Mouse (Mus musculus): Measurements from ENCODE around the gene Phb2. TPM values are rescaled to one million over a fixed set of nuclear protein-coding genes. Genes with fewer than 3 reads are reported as not detected.

Gene Phb2
- polyA plus RNA-seq, 1 experiment from 2014 or later = 318 TPM

DNA sequence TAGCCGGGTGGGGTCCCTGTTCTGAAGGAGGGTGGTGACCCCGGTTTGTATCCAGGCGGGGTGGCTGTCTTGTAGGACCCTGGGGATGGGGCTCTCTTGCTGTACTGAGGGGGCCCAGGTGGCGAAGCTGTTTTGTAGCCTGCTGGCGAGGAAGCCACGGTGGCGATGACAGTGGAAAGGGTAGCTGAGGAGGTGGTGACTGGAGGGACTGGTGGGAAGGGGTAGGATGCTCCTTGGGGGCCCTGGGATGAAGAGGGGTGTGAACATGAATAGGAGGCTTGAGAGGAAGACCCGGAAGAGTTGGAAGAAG is 34.1 kb downstream of the Phb2 start:
- no peaks in the 10 kb centered on the region for H3K9me3 ChIP-seq (ENCODE audit: control insufficient read depth, low read length)
- H3K4me3 ChIP-seq (ENCODE audit: low read depth, low read length) = peak overlapping the region; percentile 51
- peak overlapping the region; percentile 86 for H3K27ac ChIP-seq (ENCODE audit: low read depth, low read length)
- WGBS = 14% methylated on average over 8 of the region's 8 CpGs
- peak overlapping the region; percentile 86 for H3K9ac ChIP-seq (ENCODE audit: low read depth, low read length)
- H3K4me2 ChIP-seq (replicated peaks; ENCODE audit: low read depth, low read length) = peak overlapping the region; percentile 97
- no peak for DNase-seq (ENCODE audit: low spot score)
- ATAC-seq (ENCODE audit: low FRiP score) = no peak; the same call in 1 of the 2 replicates
- 0 out of 2 replicates have a peak, but pooled peaks cover 7% of the 10 kb centered on the region for H3K36me3 ChIP-seq (ENCODE audit: control insufficient read depth, insufficient read depth, low read length)
- H3K4me1 ChIP-seq (replicated peaks; ENCODE audit: control insufficient read depth, insufficient read depth, low read length) = peaks cover 14% of the 10 kb centered on the region
- no peaks in the 10 kb centered on the region for H3K27me3 ChIP-seq (ENCODE audit: control insufficient read depth, insufficient read depth, low read length)

DNA sequence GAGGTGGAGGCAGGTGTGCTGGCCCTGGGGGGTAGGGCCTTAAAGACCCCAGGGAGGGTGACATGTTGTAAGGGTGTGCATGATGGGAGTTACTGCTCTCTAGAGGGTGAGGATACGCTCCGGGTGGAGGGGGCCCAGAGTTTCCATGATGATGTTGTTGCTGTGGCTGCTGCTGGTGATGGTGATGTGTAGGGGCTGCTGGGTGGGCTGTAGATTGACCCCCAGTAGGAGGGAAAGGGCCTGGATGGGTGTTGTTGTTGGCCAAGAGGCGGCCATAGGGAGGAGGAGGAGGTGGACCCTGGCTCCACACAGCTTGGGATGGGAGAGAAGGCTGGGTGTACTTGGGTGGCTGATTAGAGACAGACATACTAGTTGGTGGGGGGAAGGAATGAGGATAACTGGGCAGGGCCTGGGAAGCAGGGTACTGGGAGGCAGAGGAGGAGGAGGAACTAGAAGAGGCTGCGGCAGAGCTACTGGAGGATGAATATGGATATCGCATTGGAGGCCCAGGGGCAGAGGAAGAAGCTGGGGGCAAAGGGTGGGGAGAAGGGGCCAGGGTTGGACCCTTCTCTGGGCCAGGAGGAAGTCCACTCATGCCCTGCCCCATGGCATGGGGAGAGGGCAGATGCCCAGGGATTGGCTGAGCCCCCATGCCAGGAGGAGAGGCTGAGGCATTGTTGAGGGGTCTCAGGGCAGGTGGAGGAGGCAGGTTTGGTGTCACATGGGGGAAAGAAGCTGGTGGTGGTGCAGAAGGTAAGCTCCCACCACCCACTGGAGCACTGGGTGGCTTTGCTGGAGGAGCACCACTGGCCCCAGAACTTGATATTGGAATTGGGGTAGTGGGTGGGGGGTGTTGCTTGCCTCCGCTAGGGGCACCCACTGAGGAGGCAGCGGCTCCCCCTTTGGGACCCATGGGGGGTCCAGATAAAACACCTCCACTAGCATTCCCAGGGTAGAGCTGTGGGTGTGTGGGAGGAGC is 34.8 kb downstream of the Phb2 start:
- no peak for DNase-seq (ENCODE audit: low spot score)
- 0 out of 2 replicates have a peak, but pooled peaks have one; percentile 2 for ATAC-seq (ENCODE audit: low FRiP score)
- Histone ChIP-seq H3K4me1 (replicated peaks; ENCODE audit: control insufficient read depth, insufficient read depth, low read length) (peaks cover 11% of the 10 kb centered on the region), H3K9ac (ENCODE audit: low read depth, low read length) (peak overlapping the region; percentile 86), H3K27ac (ENCODE audit: low read depth, low read length) (peak overlapping the region; percentile 86; the same call in 1 of the 2 replicates), H3K36me3 (ENCODE audit: control insufficient read depth, insufficient read depth, low read length) (0 out of 2 replicates have a peak, but pooled peaks cover 7% of the 10 kb centered on the region), H3K27me3 (ENCODE audit: control insufficient read depth, insufficient read depth, low read length) (no peaks in the 10 kb centered on the region), H3K4me3 (ENCODE audit: low read depth, low read length) (peak overlapping the region; percentile 51; the same call in 1 of the 2 replicates), H3K9me3 (ENCODE audit: control insufficient read depth, low read length) (no peaks in the 10 kb centered on the region), H3K4me2 (replicated peaks; ENCODE audit: low read depth, low read length) (peak overlapping the region; percentile 97)
- WGBS = 92% methylated on average over 7 of the region's 7 CpGs

DNA sequence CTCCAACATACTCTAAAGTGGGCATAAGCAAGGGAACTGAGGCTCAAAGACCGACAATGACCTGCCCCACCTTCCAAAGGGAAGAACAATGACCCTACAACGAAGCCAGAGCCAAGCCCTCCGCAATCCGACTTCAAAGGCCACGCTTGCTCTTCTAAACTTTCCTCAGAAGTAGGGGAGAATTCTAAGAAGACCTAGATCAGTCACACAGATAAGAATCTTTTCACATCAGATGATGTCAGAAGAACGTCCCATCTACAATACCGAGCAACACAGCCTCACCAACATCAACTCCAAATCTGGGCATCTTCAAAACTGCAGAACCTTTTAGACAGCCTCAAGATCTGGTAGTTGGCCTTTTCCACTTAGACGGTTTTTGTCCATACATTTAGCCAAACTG is 38.3 kb downstream of the Phb2 start:
- ATAC-seq (ENCODE audit: low FRiP score) (no peak), DNase-seq (ENCODE audit: low spot score) (no peak)
- WGBS = 90% methylated on average over 8 of the region's 8 CpGs
- H3K4me1 ChIP-seq (replicated peaks; ENCODE audit: control insufficient read depth, insufficient read depth, low read length) = peaks cover 12% of the 10 kb centered on the region
- H3K9ac ChIP-seq (ENCODE audit: low read depth, low read length) = no peak overlapping the region
- no peak overlapping the region for H3K4me2 ChIP-seq (replicated peaks; ENCODE audit: low read depth, low read length)
- H3K27ac ChIP-seq (ENCODE audit: low read depth, low read length) = no peak overlapping the region
- H3K36me3 ChIP-seq (ENCODE audit: control insufficient read depth, insufficient read depth, low read length) = 0 out of 2 replicates have a peak, but pooled peaks cover 7% of the 10 kb centered on the region
- H3K9me3 ChIP-seq (ENCODE audit: control insufficient read depth, low read length) = no peaks in the 10 kb centered on the region
- H3K27me3 ChIP-seq (ENCODE audit: control insufficient read depth, insufficient read depth, low read length) = no peaks in the 10 kb centered on the region
- H3K4me3 ChIP-seq (ENCODE audit: low read depth, low read length) = no peak overlapping the region

DNA sequence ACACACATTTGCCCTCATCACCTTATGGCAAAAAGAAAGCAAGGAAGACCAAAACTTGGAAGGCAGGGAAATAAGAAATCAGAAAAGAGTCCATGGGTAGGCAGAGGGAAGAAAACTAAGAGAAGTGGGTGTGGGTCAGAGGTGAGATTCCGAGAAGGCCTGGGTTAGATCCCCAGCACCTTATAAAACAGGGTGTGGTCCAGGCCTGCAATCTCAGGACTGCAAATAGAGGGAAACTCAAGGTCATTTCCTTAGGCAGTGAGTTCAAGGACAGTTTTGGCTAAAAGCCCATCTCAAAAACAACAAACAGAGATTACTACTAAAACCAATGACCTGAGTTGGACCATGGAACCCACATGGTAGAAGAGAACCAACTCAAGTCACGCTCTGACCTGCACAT is 41.7 kb downstream of the Phb2 start:
- H3K27me3 ChIP-seq (ENCODE audit: control insufficient read depth, insufficient read depth, low read length) = no peaks in the 10 kb centered on the region
- no peak overlapping the region for H3K4me2 ChIP-seq (replicated peaks; ENCODE audit: low read depth, low read length)
- no peak overlapping the region for H3K27ac ChIP-seq (ENCODE audit: low read depth, low read length)
- H3K36me3 ChIP-seq (ENCODE audit: control insufficient read depth, insufficient read depth, low read length) = no peaks in the 10 kb centered on the region
- DNase-seq (ENCODE audit: low spot score) (no peak), ATAC-seq (ENCODE audit: low FRiP score) (no peak)
- no peak overlapping the region for H3K4me3 ChIP-seq (ENCODE audit: low read depth, low read length)
- no peak overlapping the region for H3K9ac ChIP-seq (ENCODE audit: low read depth, low read length)
- no peaks in the 10 kb centered on the region for H3K9me3 ChIP-seq (ENCODE audit: control insufficient read depth, low read length)
- H3K4me1 ChIP-seq (replicated peaks; ENCODE audit: control insufficient read depth, insufficient read depth, low read length) = peaks cover 7% of the 10 kb centered on the region
- WGBS = 98% methylated on average over 2 of the region's 2 CpGs

DNA sequence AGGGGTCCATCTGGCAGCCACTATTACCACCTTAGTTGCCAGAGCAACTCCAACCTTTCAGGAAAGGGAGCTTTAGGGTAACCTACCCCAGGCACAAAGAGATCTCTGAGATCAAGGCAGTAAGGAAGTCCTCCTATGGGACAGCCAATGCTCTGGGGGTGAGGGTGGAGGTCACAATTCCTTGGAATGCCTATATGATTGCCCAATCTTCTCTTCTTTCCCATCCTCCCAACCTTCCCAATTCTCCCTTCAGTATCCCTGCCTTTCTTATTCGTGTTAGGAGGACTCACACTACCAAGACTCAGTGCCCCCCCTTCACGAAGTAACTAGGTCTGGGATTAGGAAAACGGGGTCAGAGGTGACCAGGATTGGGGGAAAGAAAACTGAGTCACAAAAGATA is 43.2 kb downstream of the Phb2 start:
- no peaks in the 10 kb centered on the region for H3K36me3 ChIP-seq (ENCODE audit: control insufficient read depth, insufficient read depth, low read length)
- H3K9ac ChIP-seq (ENCODE audit: low read depth, low read length) = peak overlapping the region; percentile 88
- no peaks in the 10 kb centered on the region for H3K9me3 ChIP-seq (ENCODE audit: control insufficient read depth, low read length)
- H3K4me2 ChIP-seq (replicated peaks; ENCODE audit: low read depth, low read length) = peak overlapping the region; percentile 79
- no peak for ATAC-seq (ENCODE audit: low FRiP score)
- H3K27me3 ChIP-seq (ENCODE audit: control insufficient read depth, insufficient read depth, low read length) = no peaks in the 10 kb centered on the region
- H3K27ac ChIP-seq (ENCODE audit: low read depth, low read length) = peak overlapping the region; percentile 96
- no peak for DNase-seq (ENCODE audit: low spot score)
- WGBS = 2% methylated on average over 3 of the region's 3 CpGs
- peaks cover 9% of the 10 kb centered on the region for H3K4me1 ChIP-seq (replicated peaks; ENCODE audit: control insufficient read depth, insufficient read depth, low read length)
- H3K4me3 ChIP-seq (ENCODE audit: low read depth, low read length) = peak overlapping the region; percentile 88

DNA sequence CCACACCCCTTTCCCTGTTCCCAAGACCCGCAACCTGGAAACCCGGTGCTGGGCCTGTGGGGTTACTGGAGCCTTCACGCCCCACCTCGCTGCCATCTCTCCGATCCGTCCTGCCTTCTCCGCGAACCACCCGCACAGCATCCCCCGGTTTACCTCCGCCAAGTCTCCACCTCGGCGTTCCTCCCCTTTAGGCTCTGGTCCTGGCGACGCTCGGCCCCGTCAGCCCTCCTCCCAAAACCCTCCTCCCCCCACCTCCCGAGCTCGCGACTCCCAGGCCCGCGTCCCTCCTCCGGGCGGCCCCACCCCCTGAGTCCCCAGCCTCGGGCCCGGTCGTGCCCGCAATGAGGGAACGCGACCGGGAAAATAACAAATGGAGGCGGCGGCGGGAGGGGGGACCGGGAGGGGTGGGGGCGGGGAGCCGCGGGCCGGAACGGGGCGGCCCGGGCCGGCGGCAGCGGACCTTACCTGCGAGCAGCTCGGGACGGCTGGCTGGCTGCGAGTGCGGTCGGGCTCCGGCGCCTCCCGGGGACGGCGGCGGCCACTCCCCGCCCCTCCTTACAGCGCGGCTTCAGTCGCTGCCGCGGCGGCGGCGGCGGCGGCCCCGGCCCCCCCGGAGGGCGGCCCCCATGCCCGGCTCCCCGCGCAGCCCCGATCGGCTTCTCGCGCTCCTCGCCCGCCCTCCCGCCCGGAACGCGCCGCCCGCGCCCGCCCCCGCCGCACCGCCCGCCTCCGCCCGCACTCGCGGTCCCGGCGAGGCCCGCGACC is 43.9 kb downstream of the Phb2 start, which contains the start of the genes Gm45234 and Atn1:
TSS of gene Gm45234 (minus strand) at position 191 of the 765 bp plus-strand sequence.
TSS of gene Atn1 (minus strand) at position 694 of the 765 bp plus-strand sequence.
- Histone ChIP-seq H3K9ac (ENCODE audit: low read depth, low read length) (peak within 1 kb of the TSS; percentile 88), H3K27ac (ENCODE audit: low read depth, low read length) (peak within 1 kb of the TSS; percentile 96), H3K36me3 (ENCODE audit: control insufficient read depth, insufficient read depth, low read length) (no peaks in the 10 kb centered on the region), H3K9me3 (ENCODE audit: control insufficient read depth, low read length) (no peaks in the 10 kb centered on the region), H3K4me1 (replicated peaks; ENCODE audit: control insufficient read depth, insufficient read depth, low read length) (peaks cover 9% of the 10 kb centered on the region), H3K27me3 (ENCODE audit: control insufficient read depth, insufficient read depth, low read length) (no peaks in the 10 kb centered on the region), H3K4me2 (replicated peaks; ENCODE audit: low read depth, low read length) (peak within 1 kb of the TSS; percentile 79), H3K4me3 (ENCODE audit: low read depth, low read length) (peak within 1 kb of the TSS; percentile 88)
- DNase-seq (ENCODE audit: low spot score) (peak; percentile 77), ATAC-seq (ENCODE audit: low FRiP score) (peak; percentile 70)
- WGBS = 0% methylated on average over 37 of the region's 100 CpGs

DNA sequence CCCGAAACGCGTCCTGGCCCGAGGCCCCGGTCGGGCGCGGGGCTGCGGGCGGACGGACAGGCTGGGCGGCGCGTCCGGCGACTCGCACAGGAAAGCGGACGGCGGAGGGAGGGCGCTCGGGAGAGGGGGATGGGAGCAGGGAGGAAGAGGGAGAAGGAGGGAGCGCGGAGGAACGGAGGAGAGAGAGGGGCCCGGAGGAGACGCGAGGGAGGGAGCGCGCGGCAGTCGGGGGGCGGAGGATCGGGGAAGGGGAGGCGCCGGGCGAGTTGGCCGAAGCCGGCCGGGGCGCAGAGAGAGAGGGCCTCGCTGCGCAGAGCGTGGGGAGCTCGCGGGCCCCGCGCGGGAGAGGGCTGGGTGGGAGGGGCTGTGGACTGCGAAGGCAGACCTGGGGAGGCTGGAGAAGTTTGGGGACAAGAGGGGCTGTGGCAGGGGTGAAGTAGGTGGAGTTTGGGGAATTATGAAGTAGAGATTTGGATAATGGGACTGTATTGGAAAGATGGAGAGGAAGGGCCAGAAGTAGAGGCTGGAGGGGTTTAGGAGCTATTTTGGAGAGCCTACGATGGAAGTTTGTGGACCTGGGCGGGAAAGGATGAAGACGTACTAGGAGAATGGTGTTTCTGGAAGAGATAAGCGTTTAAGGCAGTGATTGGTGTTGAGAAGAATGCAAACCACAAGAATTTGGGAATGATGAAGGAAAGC is 44.7 kb downstream of the Phb2 start:
- peak; percentile 81 for DNase-seq (ENCODE audit: low spot score)
- ATAC-seq (ENCODE audit: low FRiP score) = peak; percentile 73
- Histone ChIP-seq H3K27ac (ENCODE audit: low read depth, low read length) (peak overlapping the region; percentile 96), H3K4me2 (replicated peaks; ENCODE audit: low read depth, low read length) (peak overlapping the region; percentile 79), H3K4me1 (replicated peaks; ENCODE audit: control insufficient read depth, insufficient read depth, low read length) (peaks cover 9% of the 10 kb centered on the region), H3K4me3 (ENCODE audit: low read depth, low read length) (peak overlapping the region; percentile 88), H3K27me3 (ENCODE audit: control insufficient read depth, insufficient read depth, low read length) (no peaks in the 10 kb centered on the region), H3K36me3 (ENCODE audit: control insufficient read depth, insufficient read depth, low read length) (no peaks in the 10 kb centered on the region), H3K9me3 (ENCODE audit: control insufficient read depth, low read length) (no peaks in the 10 kb centered on the region), H3K9ac (ENCODE audit: low read depth, low read length) (peak overlapping the region; percentile 88)
- WGBS = under 1% methylated on average over 32 of the region's 54 CpGs

DNA sequence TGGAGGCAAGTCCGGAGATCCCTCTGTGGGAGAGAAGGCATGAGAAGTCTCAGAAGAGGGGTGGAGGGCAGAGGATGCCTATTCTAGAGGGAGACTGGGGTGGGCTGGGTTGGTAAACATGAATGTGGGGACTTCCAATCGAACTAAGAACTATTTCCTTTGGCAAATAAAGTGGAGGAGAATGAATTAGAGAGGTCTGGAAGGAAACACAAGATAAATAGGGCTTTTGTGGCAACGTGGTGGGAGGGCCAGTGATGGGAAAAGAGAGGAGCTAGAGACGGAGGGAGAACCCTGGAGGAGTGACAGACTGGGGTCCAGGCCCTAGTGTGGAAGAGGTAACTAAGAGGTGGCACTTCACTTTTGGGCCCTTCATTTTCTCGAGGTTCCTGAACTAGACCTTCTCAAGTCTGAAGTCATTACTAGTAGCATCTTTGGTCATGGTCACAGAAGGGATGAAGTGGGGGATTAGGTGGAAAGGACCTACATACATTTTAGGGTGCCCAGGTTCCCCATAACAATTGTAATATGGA is 45.3 kb downstream of the Phb2 start:
- peak; percentile 1; the same call in 1 of the 2 replicates for ATAC-seq (ENCODE audit: low FRiP score)
- Histone ChIP-seq H3K27ac (ENCODE audit: low read depth, low read length) (peak overlapping the region; percentile 96), H3K4me3 (ENCODE audit: low read depth, low read length) (peak overlapping the region; percentile 88), H3K36me3 (ENCODE audit: control insufficient read depth, insufficient read depth, low read length) (no peaks in the 10 kb centered on the region), H3K27me3 (ENCODE audit: control insufficient read depth, insufficient read depth, low read length) (no peaks in the 10 kb centered on the region), H3K9ac (ENCODE audit: low read depth, low read length) (peak overlapping the region; percentile 88), H3K4me2 (replicated peaks; ENCODE audit: low read depth, low read length) (peak overlapping the region; percentile 79), H3K4me1 (replicated peaks; ENCODE audit: control insufficient read depth, insufficient read depth, low read length) (peaks cover 9% of the 10 kb centered on the region), H3K9me3 (ENCODE audit: control insufficient read depth, low read length) (no peaks in the 10 kb centered on the region)
- no peak for DNase-seq (ENCODE audit: low spot score)
- WGBS = 9% methylated on average over 5 of the region's 5 CpGs

Data from hindbrain, embryonic 11.5 days (tissue).